Mouse (Mus musculus): ENCODE measurements around the gene Enc1. TPM values are rescaled to one million over a fixed set of nuclear protein-coding genes. Genes with fewer than 3 reads are reported as not detected.

Gene Enc1
- polyA plus RNA-seq, 1 experiment from 2014 or later: 12.0 TPM

DNA sequence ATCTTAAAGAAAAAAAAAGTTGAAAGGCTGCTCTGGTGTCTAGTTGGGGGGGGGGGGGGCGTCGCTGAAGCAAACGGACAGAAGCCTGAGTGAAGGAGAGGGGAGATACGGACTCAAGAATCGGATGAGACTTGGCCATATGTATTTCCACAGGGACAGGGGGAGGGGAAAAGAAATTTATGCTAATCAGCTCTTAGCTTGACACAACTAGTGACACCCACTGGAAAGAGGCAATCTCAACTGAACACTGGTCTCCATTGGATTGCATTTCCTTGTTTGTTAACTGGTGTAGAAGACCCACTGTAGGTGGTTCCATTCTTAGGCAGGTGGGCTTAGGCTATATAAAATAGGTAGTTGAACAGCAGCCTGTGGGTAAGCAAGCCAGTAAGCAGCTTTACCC is 55.9 kb downstream of the Enc1 start:
- Histone ChIP-seq H3K27ac (no peak overlapping the region), H3K4me2 (no peak overlapping the region), H3K9ac (no peak overlapping the region), H3K4me1 (peaks cover 20% of the 10 kb centered on the region), H3K36me3 (no peaks in the 10 kb centered on the region), H3K27me3 (no peaks in the 10 kb centered on the region), H3K4me3 (replicated peaks) (no peak overlapping the region), H3K9me3 (replicated peaks) (no peaks in the 10 kb centered on the region)
- ATAC-seq (replicated peaks; ENCODE audit: low FRiP score): no peak
- WGBS: 84% methylated on average over 4 of the region's 5 CpGs

DNA sequence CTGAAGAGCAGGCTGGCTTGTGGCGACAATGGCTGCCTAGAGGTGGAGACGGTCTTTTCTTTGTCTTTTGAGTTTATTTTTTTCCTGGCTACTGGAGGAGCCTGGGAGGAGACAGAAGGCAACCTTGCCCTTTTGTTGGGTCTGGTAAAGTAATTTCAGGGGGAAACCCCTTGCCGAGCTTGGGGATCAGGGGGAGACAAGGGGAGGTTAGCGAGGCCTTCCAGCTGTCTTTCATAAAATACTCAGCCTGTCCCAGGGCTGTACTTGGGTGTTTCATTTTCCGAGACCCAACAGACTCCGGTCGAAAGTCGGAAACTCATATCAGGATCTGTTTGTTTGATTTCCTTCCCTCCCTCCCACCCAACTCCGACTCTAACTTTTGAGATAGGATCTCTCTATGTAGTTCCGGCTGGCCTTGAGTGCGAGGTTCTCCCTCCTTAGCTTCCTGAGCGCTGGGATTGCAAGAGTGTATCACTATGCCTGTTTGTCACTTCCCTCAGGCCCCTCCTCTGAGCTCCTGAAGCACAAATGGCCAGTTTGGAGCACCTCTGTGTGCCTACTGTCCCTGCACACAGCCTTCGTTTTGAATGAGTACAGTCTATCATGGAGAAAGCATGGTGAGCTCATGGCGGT is 56.6 kb downstream of the Enc1 start:
- Histone ChIP-seq H3K4me3 (replicated peaks) (no peak overlapping the region), H3K9ac (no peak overlapping the region), H3K27me3 (no peaks in the 10 kb centered on the region), H3K4me1 (peaks cover 15% of the 10 kb centered on the region), H3K4me2 (no peak overlapping the region), H3K27ac (no peak overlapping the region), H3K9me3 (replicated peaks) (no peaks in the 10 kb centered on the region), H3K36me3 (no peaks in the 10 kb centered on the region)
- no peak for ATAC-seq (replicated peaks; ENCODE audit: low FRiP score)
- WGBS: 69% methylated on average over 14 of the region's 14 CpGs

DNA sequence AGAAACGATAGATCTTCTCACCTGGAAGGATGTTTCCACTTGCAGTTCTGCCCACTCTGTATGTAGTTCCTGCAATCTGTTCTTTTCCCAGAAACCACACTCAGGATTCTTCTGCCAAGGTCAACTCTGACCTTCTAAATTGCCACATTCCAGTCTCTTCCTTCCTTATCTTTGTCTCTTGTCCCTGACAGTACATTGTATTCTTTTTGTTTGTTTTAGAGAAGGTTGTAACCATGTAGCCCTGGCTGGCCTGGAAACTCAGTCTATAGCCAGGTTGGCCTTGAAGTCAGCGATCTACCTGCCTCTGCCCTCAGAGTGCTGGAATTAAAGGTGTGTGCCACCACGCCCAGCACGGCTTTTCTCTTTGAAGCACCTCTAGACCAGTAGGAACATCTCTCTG is 58.0 kb downstream of the Enc1 start:
- no peak for ATAC-seq (replicated peaks; ENCODE audit: low FRiP score)
- WGBS: 94% methylated on average over 4 of the region's 4 CpGs

DNA sequence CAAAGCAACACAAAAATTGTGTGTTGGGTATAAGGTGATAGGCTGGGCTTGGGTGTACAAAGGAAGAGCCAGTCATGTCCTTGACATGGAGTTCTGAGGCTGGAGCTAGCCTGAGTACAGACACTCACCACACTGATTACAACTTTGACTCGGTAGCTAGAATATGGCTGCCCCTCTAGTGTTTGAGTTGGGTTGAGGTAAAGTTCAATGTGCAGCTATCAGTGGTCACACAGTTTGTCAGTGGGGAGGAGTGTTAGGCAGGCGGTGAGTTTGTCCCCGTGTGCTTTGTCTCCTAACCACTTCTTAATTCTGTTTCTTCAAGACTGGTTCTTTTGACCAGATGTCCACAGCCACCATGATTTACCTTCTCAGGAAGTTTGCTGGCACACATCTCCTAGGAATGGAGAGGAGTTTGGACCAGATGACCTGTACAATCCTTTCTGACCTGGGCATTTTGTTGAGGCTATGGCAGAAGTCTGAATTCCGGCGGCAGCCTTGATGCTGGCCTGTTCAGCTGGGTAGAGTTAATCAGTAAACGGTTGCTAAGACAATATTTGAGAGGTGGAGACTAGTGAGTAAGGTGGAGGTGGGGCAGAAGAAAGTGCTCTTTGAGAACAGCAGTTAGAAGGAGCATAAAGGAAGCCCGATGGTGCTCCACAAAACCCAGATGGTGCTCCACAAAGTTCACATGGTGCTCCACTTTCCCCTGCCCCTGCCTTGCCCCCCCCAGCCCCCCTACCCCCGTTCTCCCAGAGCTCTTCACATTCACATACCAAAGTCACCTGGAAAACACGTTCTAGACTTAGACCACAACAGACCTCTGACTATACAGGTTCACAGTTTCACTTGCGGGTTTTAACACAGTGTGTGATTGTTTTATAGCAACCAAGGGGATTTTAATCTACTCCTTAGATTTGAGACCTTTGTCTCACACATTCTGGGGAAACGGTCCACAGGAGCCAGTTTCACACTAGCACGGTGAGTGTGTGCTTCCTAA is 59.3 kb downstream of the Enc1 start:
- Histone ChIP-seq H3K27me3 (no peaks in the 10 kb centered on the region), H3K4me3 (replicated peaks) (no peak overlapping the region), H3K4me1 (peaks cover 15% of the 10 kb centered on the region), H3K36me3 (no peaks in the 10 kb centered on the region), H3K9ac (no peak overlapping the region), H3K9me3 (replicated peaks) (no peaks in the 10 kb centered on the region), H3K27ac (peak overlapping the region; percentile 81), H3K4me2 (no peak overlapping the region)
- ATAC-seq (replicated peaks; ENCODE audit: low FRiP score): peak; percentile 85
- WGBS: 62% methylated on average over 12 of the region's 12 CpGs

More for the DNA sequence above, 58.0 kb downstream of the Enc1 start:
- Histone ChIP-seq H3K4me1 (peaks cover 15% of the 10 kb centered on the region), H3K9ac (no peak overlapping the region), H3K9me3 (replicated peaks) (no peaks in the 10 kb centered on the region), H3K27me3 (no peaks in the 10 kb centered on the region), H3K27ac (no peak overlapping the region), H3K4me2 (no peak overlapping the region), H3K36me3 (no peaks in the 10 kb centered on the region), H3K4me3 (replicated peaks) (no peak overlapping the region)

Other genes starting within 250 kb of the Enc1 start
- not detected in 2 replicates for gene 1700029F12Rik, start 206.7 kb upstream of the Enc1 start, polyA plus RNA-seq (2015; fragmentation: Nextera tagmentation; extraction: Ambion mirVana)
- gene Fam169a, start 173.8 kb upstream of the Enc1 start, polyA plus RNA-seq (2015; fragmentation: Nextera tagmentation; extraction: Ambion mirVana): 3.0 and 3.4 TPM in 2 replicates
- 2.7 and 3.8 TPM in 2 replicates for gene Gm6169, start 141.9 kb upstream of the Enc1 start, polyA plus RNA-seq (2015; fragmentation: Nextera tagmentation; extraction: Ambion mirVana)
- 32.9 and 33.7 TPM in 2 replicates for gene Gfm2, start 103.2 kb upstream of the Enc1 start, polyA plus RNA-seq (2015; fragmentation: Nextera tagmentation; extraction: Ambion mirVana)
- 54.5 and 57.0 TPM in 2 replicates for gene Nsa2, start 103.2 kb upstream of the Enc1 start, polyA plus RNA-seq (2015; fragmentation: Nextera tagmentation; extraction: Ambion mirVana)
- 34.6 and 36.7 TPM in 2 replicates for gene Hexb, start 42.7 kb upstream of the Enc1 start, polyA plus RNA-seq (2015; fragmentation: Nextera tagmentation; extraction: Ambion mirVana)